Mouse (Mus musculus) embryonic fibroblast, embryonic 13.5 days (primary cell): Measurements from ENCODE around the gene Kif26b. TPM values are rescaled to one million over a fixed set of nuclear protein-coding genes. Genes with fewer than 3 reads are reported as not detected.
A peak's percentile ranks its signal among the peaks of the same experiment; 100 is the strongest.

Experiments
- H3K27ac ChIP-seq: 2 replicates; pipeline ENCODE4 v1.5.1; 2012; ENCODE audit warnings: low read length, control low read depth, inconsistent platforms; ENCODE audit not compliant: insufficient read depth
- H3K4me1 ChIP-seq: 2 replicates; pipeline ENCODE4 v1.6.1; 2011; ENCODE audit warnings: low read length; ENCODE audit not compliant: control insufficient read depth, insufficient read depth
- H3K4me3 ChIP-seq: 2 replicates; pipeline ENCODE4 v1.5.1; 2011; ENCODE audit warnings: mild to moderate bottlenecking, control low read depth, low read length; ENCODE audit not compliant: insufficient read depth
- CTCF ChIP-seq: IDR thresholded peaks from 2 replicates; pipeline ENCODE4 v1.5.1; 2011; ENCODE audit warnings: mild to moderate bottlenecking, control low read depth, low read length, moderate library complexity, borderline replicate concordance; ENCODE audit not compliant: insufficient read depth
- POLR2A ChIP-seq: IDR thresholded peaks from 2 replicates; pipeline ENCODE4 v1.6.1; 2011; ENCODE audit warnings: low read depth, mild to moderate bottlenecking, control low read depth, low read length, moderate library complexity
- polyA plus RNA-seq: library from polyadenylated mRNA; stranded (reverse); fragments of >200 nt; gene quantifications from 2 replicates; pipeline ENCODE4 v1.2.4, GENCODE M21; 2011; ENCODE audit warnings: low read depth; ENCODE audit not compliant: missing spikeins, insufficient read length

Kif26b gene
- polyA plus RNA-seq, 1 experiment = 61.3 TPM

- Histone ChIP-seq H3K27ac (no peak overlapping the region), H3K4me3 (no peak overlapping the region), H3K4me1 (no peaks in the 10 kb centered on the region)
- no peak for TF ChIP-seq CTCF
- TF ChIP-seq POLR2A = no peak
Observed at GRCm38 (mm10) chr1:178749786-178750185, 220.9 kb downstream of the Kif26b start.

- TF ChIP-seq CTCF = no peak
- TF ChIP-seq POLR2A = no peak
- Histone ChIP-seq H3K27ac (peak overlapping the region; percentile 92), H3K4me3 (no peak overlapping the region), H3K4me1 (peaks cover 12% of the 10 kb centered on the region)
Observed at GRCm38 (mm10) chr1:178758441-178758840, 229.5 kb downstream of the Kif26b start.

GRCm38 (mm10) chr1:178762125-178762741 lies 233.3 kb downstream of the Kif26b start:
- TF ChIP-seq CTCF (no peak), POLR2A (no peak)
- Histone ChIP-seq H3K27ac (no peak overlapping the region), H3K4me3 (no peak overlapping the region)

GRCm38 (mm10) chr1:178764914-178765313 lies 236.0 kb downstream of the Kif26b start:
- no peak overlapping the region for H3K4me3 ChIP-seq
- H3K4me1 ChIP-seq = no peaks in the 10 kb centered on the region
- TF ChIP-seq CTCF (no peak), POLR2A (no peak)
- H3K27ac ChIP-seq = no peak overlapping the region

More at GRCm38 (mm10) chr1:178762125-178762741, 233.3 kb downstream of the Kif26b start:
- peaks cover 10% of the 10 kb centered on the region for H3K4me1 ChIP-seq

GRCm38 (mm10) chr1:178765650-178766049 lies 236.7 kb downstream of the Kif26b start:
- TF ChIP-seq POLR2A (no peak), CTCF (no peak)
- Histone ChIP-seq H3K4me1 (no peaks in the 10 kb centered on the region), H3K27ac (no peak overlapping the region), H3K4me3 (no peak overlapping the region)

GRCm38 (mm10) chr1:178768976-178769375 lies 240.1 kb downstream of the Kif26b start:
- H3K27ac ChIP-seq = no peak overlapping the region
- no peaks in the 10 kb centered on the region for H3K4me1 ChIP-seq
- TF ChIP-seq CTCF (no peak), POLR2A (no peak)
- no peak overlapping the region for H3K4me3 ChIP-seq

- H3K4me3 ChIP-seq = no peak overlapping the region
- TF ChIP-seq POLR2A (no peak), CTCF (no peak)
- H3K4me1 ChIP-seq = no peaks in the 10 kb centered on the region
Observed at GRCm38 (mm10) chr1:178769988-178770387, 241.1 kb downstream of the Kif26b start.

GRCm38 (mm10) chr1:178770626-178771362 lies 241.9 kb downstream of the Kif26b start:
- TF ChIP-seq CTCF (no peak), POLR2A (no peak)
- Histone ChIP-seq H3K27ac (no peak overlapping the region), H3K4me3 (no peak overlapping the region), H3K4me1 (no peaks in the 10 kb centered on the region)

More at GRCm38 (mm10) chr1:178769988-178770387, 241.1 kb downstream of the Kif26b start:
- H3K27ac ChIP-seq = no peak overlapping the region

- H3K4me1 ChIP-seq = no peaks in the 10 kb centered on the region
- TF ChIP-seq POLR2A = no peak
- no peak for TF ChIP-seq CTCF
- no peak overlapping the region for H3K27ac ChIP-seq
- no peak overlapping the region for H3K4me3 ChIP-seq
Observed at GRCm38 (mm10) chr1:178779742-178780141, 250.8 kb downstream of the Kif26b start.

- TF ChIP-seq CTCF = no peak
- no peak for TF ChIP-seq POLR2A
- Histone ChIP-seq H3K27ac (no peak overlapping the region), H3K4me3 (no peak overlapping the region), H3K4me1 (no peaks in the 10 kb centered on the region)
Observed at GRCm38 (mm10) chr1:178784043-178784442, 255.1 kb downstream of the Kif26b start.

GRCm38 (mm10) chr1:178791266-178791665 lies 262.3 kb downstream of the Kif26b start:
- no peak for TF ChIP-seq CTCF
- no peak for TF ChIP-seq POLR2A
- H3K27ac ChIP-seq = peak overlapping the region; percentile 39
- H3K4me1 ChIP-seq = peaks cover 17% of the 10 kb centered on the region
- no peak overlapping the region for H3K4me3 ChIP-seq
